ENCODE assay signal across 18 mouse cellular contexts in the genomic region with DNA sequence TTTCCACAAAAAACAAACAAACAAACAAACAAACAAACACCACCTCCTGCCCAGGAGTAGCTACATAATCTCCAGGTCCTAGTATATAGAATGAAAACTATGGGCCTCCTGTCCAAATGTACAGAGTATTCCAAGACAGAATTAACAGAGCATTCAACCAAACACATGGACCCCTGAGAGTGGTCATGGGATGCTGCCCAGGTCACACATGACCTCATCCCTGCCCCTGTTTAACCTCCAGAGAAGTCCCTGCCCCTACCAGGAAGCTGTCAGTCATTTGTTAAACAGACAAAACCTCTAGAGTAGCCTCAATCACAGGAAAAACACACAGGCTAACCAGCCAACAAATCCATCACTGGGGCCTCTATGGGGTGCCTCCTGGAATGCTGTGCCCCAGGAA. TPM values are rescaled to one million over a fixed set of nuclear protein-coding genes. Genes with fewer than 3 reads are reported as not detected.
"Had no signal": no experiment of that assay in that cellular context is flagged by ENCODE, and none has a peak within 500 bp of the region (broad histone marks: within the 10 kb centered on the region; RNA-seq: fewer than 3 reads in every experiment).

No protein-coding gene starts in this region.

- H3K9me3 ChIP-seq: neural tube, embryonic 12.5 days; neural tube, embryonic 13.5 days; stomach, embryonic 15.5 days had no signal

- H3K9ac ChIP-seq: neural tube, embryonic 12.5 days; neural tube, embryonic 13.5 days; stomach, embryonic 15.5 days had no signal

- DNase-seq: retina, postnatal 1 day; right cerebral cortex, adult 18-20 months; right cerebral cortex, postnatal 14 days; right cerebral cortex, postnatal 25 days; right cerebral cortex, postnatal 4 days; spleen, adult 18-20 months; thymus, adult 18-20 months; thymus, postnatal 14 days; thymus, postnatal 25 days; thymus, postnatal 36 days; thymus, postnatal 4 days had no signal

- H3K27me3 ChIP-seq: neural tube, embryonic 12.5 days; neural tube, embryonic 13.5 days; stomach, embryonic 15.5 days had no signal

- H3K4me3 ChIP-seq: neural tube, embryonic 12.5 days; neural tube, embryonic 13.5 days; stomach, embryonic 15.5 days had no signal

- H3K4me1 ChIP-seq: neural tube, embryonic 12.5 days; neural tube, embryonic 13.5 days; stomach, embryonic 15.5 days had no signal

- H3K36me3 ChIP-seq: neural tube, embryonic 12.5 days; neural tube, embryonic 13.5 days; stomach, embryonic 15.5 days had no signal

- H3K4me2 ChIP-seq: neural tube, embryonic 12.5 days; neural tube, embryonic 13.5 days; stomach, embryonic 15.5 days had no signal

- H3K27ac ChIP-seq: neural tube, embryonic 12.5 days; neural tube, embryonic 13.5 days; stomach, embryonic 15.5 days; stomach, postnatal 0 days had no signal

RNA-seq across cellular contexts. Expression of gene Gm14085, which starts 8.2 kb away (rescaled TPM):
- polyA plus RNA-seq: neural tube, embryonic 12.5 days; neural tube, embryonic 13.5 days; neural tube, embryonic 14.5 days; stomach, embryonic 14.5 days; stomach, postnatal 0 days; urinary bladder, adult 2 months had no signal

RNA-seq across cellular contexts. Expression of gene Slc28a2, which starts 50.3 kb away (rescaled TPM):
- polyA plus RNA-seq: neural tube, embryonic 14.5 days had no signal
